Mouse (Mus musculus) MEL (cell line): ENCODE results near the gene Vps39.

Experiments
- CTCF ChIP-seq, 3 experiments: IDR thresholded peaks in 2 of 3; conservative IDR thresholded peaks in 1 of 3; 2 replicates each; pipeline ENCODE4 v1.5.1; 2011 to 2012; ENCODE audit warnings: low read length in 3 of 3, low read depth in 2 of 3, mild to moderate bottlenecking in 2 of 3, improper control_type of control experiment in 1 of 3, inconsistent platforms in 1 of 3, mixed read lengths in 1 of 3, moderate library complexity in 1 of 3; ENCODE audit not compliant: control insufficient read depth in 1 of 3, insufficient read depth in 1 of 3, poor library complexity in 1 of 3, severe bottlenecking in 1 of 3
- EP300 ChIP-seq, 2 experiments: IDR thresholded peaks; 2 replicates each; pipeline ENCODE4 v1.6.1; 2011; ENCODE audit warnings: improper control_type of control experiment in 2 of 2, low read length in 2 of 2, low read depth in 1 of 2, mild to moderate bottlenecking in 1 of 2
- GABPA ChIP-seq: IDR thresholded peaks from 2 replicates; pipeline ENCODE4 v1.6.1; 2012; ENCODE audit warnings: low read depth, mild to moderate bottlenecking, inconsistent platforms, low read length, improper control_type of control experiment, moderate library complexity
- JUND ChIP-seq: IDR thresholded peaks from 2 replicates; pipeline ENCODE4 v1.6.1; 2011; ENCODE audit warnings: low read depth, mild to moderate bottlenecking, improper control_type of control experiment, low read length
- NRF1 ChIP-seq: IDR thresholded peaks from 2 replicates; pipeline ENCODE4 v1.6.1; 2014; ENCODE audit warnings: low read depth, mild to moderate bottlenecking, inconsistent platforms, low read length, improper control_type of control experiment, moderate library complexity; ENCODE audit not compliant: poor library complexity, insufficient read depth, severe bottlenecking
- POLR2A ChIP-seq, 2 experiments: IDR thresholded peaks; 2 replicates each; pipeline ENCODE4 v1.6.1; 2011 to 2012; ENCODE audit warnings: low read length in 2 of 2, mild to moderate bottlenecking in 2 of 2, control low read depth in 1 of 2, improper control_type of control experiment in 1 of 2, low read depth in 1 of 2, moderate library complexity in 1 of 2; ENCODE audit not compliant: control insufficient read depth in 1 of 2, insufficient read depth in 1 of 2, poor library complexity in 1 of 2
- RCOR1 ChIP-seq: IDR thresholded peaks from 2 replicates; pipeline ENCODE4 v1.6.1; 2012; ENCODE audit warnings: low read depth, mild to moderate bottlenecking, inconsistent platforms, low read length, improper control_type of control experiment
- SIN3A ChIP-seq: IDR thresholded peaks from 2 replicates; pipeline ENCODE4 v1.6.1; 2012; ENCODE audit warnings: low read length, improper control_type of control experiment, inconsistent platforms
- TCF12 ChIP-seq: IDR thresholded peaks from 2 replicates; pipeline ENCODE4 v1.6.1; 2014; ENCODE audit warnings: low read depth, mild to moderate bottlenecking, inconsistent platforms, low read length, improper control_type of control experiment, moderate library complexity
- USF1 ChIP-seq: IDR thresholded peaks from 2 replicates; pipeline ENCODE4 v1.6.1; 2014; ENCODE audit warnings: low read depth, mild to moderate bottlenecking, inconsistent platforms, low read length, improper control_type of control experiment, moderate library complexity
- USF2 ChIP-seq, 2 experiments: IDR thresholded peaks; 2 replicates each; pipeline ENCODE4 v1.6.1; 2011 to 2012; ENCODE audit warnings: improper control_type of control experiment in 2 of 2, low read length in 2 of 2, borderline replicate concordance in 1 of 2, inconsistent platforms in 1 of 2, low read depth in 1 of 2, mild to moderate bottlenecking in 1 of 2; ENCODE audit not compliant: insufficient read depth in 1 of 2
- ZC3H11A ChIP-seq: IDR thresholded peaks from 2 replicates; pipeline ENCODE4 v1.6.1; 2012; ENCODE audit warnings: low read depth, mild to moderate bottlenecking, inconsistent platforms, low read length, improper control_type of control experiment
- ZNF384 ChIP-seq: IDR thresholded peaks from 2 replicates; pipeline ENCODE4 v1.6.1; 2012; ENCODE audit warnings: low read depth, mild to moderate bottlenecking, inconsistent platforms, low read length, improper control_type of control experiment

- TF ChIP-seq CTCF (IDR thresholded peaks at IDR 0.05 in 2 of 3, conservative IDR thresholded peaks at IDR 0.05 in 1 of 3; ENCODE audit: control insufficient read depth in 1 of 3, insufficient read depth in 1 of 3, low read depth in 2 of 3, low read length in 3 of 3, poor library complexity in 1 of 3, severe bottlenecking in 1 of 3) (no peak), USF1 (no peak), TCF12 (no peak), NRF1 (no peak), ZC3H11A (no peak), USF2 (IDR thresholded peaks at IDR 0.05; ENCODE audit: borderline replicate concordance in 1 of 2, insufficient read depth in 1 of 2, low read depth in 1 of 2, low read length in 2 of 2) (no peak), EP300 (IDR thresholded peaks at IDR 0.05; ENCODE audit: low read depth in 1 of 2, low read length in 2 of 2) (no peak), RCOR1 (no peak), ZNF384 (no peak), POLR2A (IDR thresholded peaks at IDR 0.05; ENCODE audit: control insufficient read depth in 1 of 2, insufficient read depth in 1 of 2, low read depth in 1 of 2, low read length in 2 of 2, poor library complexity in 1 of 2) (no peak), JUND (no peak), GABPA (no peak), SIN3A (no peak)
Observed at GRCm38 (mm10) chr2:120386264-120386663, 33.3 kb upstream of the Vps39 start.
